Mouse (Mus musculus) cerebellum, postnatal 25 days (tissue): ENCODE measurements at regions not wholly inside any gene's neighbourhood (a gene's known extent, or its start where the extent isn't known, plus 50 kb on each side); places are given as distances from the start of the nearest gene placed in this dataset.

Source experiments
- DNase-seq, 2 experiments: peaks; one replicate each; pipeline ENCODE4 v3.0.0; 2021; ENCODE audit warnings: mixed read lengths in 2 of 2

GRCm38 (mm10) chr10:120610076-120610475 lies 133.8 kb upstream of the Hmga2 start:
- no peak for DNase-seq

GRCm38 (mm10) chr10:120604506-120604905 lies 128.2 kb upstream of the Hmga2 start:
- peak in 1 of 2 experiments; percentile 15 for DNase-seq

- DNase-seq = no peak
Observed at GRCm38 (mm10) chr10:120603167-120603566, 126.9 kb upstream of the Hmga2 start.

- no peak for DNase-seq
Observed at GRCm38 (mm10) chr10:120600735-120601134, 124.5 kb upstream of the Hmga2 start.

GRCm38 (mm10) chr10:120599551-120599950 lies 123.3 kb upstream of the Hmga2 start:
- DNase-seq = no peak

- DNase-seq = no peak
Observed at GRCm38 (mm10) chr10:120597320-120597887, 121.1 kb upstream of the Hmga2 start.

GRCm38 (mm10) chr10:120595145-120595544 lies 118.9 kb upstream of the Hmga2 start:
- DNase-seq = no peak

GRCm38 (mm10) chr10:120593876-120594275 lies 117.6 kb upstream of the Hmga2 start:
- no peak for DNase-seq

GRCm38 (mm10) chr10:120589659-120590058 lies 113.4 kb upstream of the Hmga2 start:
- no peak for DNase-seq

GRCm38 (mm10) chr10:120587854-120588633 lies 111.8 kb upstream of the Hmga2 start:
- DNase-seq = no peak

- peak; percentile 17 to 58 for DNase-seq
Observed at GRCm38 (mm10) chr10:120587179-120587578, 110.9 kb upstream of the Hmga2 start.

GRCm38 (mm10) chr10:120582497-120582896 lies 106.2 kb upstream of the Hmga2 start:
- DNase-seq = no peak

- DNase-seq = no peak
Observed at GRCm38 (mm10) chr10:120581547-120581946, 105.3 kb upstream of the Hmga2 start.

- no peak for DNase-seq
Observed at GRCm38 (mm10) chr10:120576886-120577285, 100.6 kb upstream of the Hmga2 start.

- DNase-seq = no peak
Observed at GRCm38 (mm10) chr10:120576148-120576547, 99.9 kb upstream of the Hmga2 start.

GRCm38 (mm10) chr10:120571340-120571739 lies 95.1 kb upstream of the Hmga2 start:
- DNase-seq = no peak

GRCm38 (mm10) chr10:120565992-120566391 lies 89.7 kb upstream of the Hmga2 start:
- no peak for DNase-seq

- DNase-seq = no peak
Observed at GRCm38 (mm10) chr10:120564859-120565258, 88.6 kb upstream of the Hmga2 start.

GRCm38 (mm10) chr10:120563926-120564325 lies 87.7 kb upstream of the Hmga2 start:
- DNase-seq = no peak

GRCm38 (mm10) chr10:120561821-120562220 lies 85.6 kb upstream of the Hmga2 start:
- no peak for DNase-seq

GRCm38 (mm10) chr10:120557850-120558447 lies 81.7 kb upstream of the Hmga2 start:
- DNase-seq = no peak

- no peak for DNase-seq
Observed at GRCm38 (mm10) chr10:120556116-120556515, 79.8 kb upstream of the Hmga2 start.

GRCm38 (mm10) chr10:120553097-120553453 lies 76.8 kb upstream of the Hmga2 start:
- DNase-seq = peak in 1 of 2 experiments; percentile 14
